Mouse (Mus musculus) kidney, adult 2 months (tissue): ENCODE data around the gene Ndufa10.

Experiments
- CTCF ChIP-seq: fragments of 200-500 bp; conservative IDR thresholded peaks from 2 replicates; pipeline ENCODE4 v1.5.1; 2011; ENCODE audit warnings: low read depth, mild to moderate bottlenecking, control low read depth, low read length, moderate library complexity, mixed read lengths; ENCODE audit not compliant: insufficient read depth, insufficient read length
- POLR2A ChIP-seq: fragments of 200-500 bp; IDR thresholded peaks from one replicate; pipeline ENCODE4 v1.6.1; 2011; ENCODE audit warnings: low read depth, low read length, control low read depth

DNA sequence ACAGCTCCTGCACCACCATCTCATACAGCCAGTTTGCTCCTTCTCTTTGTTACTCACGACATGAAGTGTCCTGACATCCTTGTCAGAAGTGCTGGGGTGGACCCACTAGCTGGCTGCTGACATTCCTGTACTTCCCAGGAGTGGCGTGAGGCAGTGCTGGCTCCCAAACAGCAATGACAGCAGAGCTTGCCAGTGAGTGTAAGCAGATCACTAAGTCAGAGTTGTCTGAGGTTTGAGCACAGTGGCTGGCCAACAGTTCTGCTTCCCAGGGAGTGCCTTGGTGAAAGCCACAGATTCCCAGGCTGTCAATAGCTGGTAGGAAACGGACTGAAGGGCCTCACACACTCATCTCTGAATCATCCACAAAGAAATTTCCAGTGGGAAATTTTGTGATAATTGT lies 25.4 kb downstream of the Ndufa10 start:
- TF ChIP-seq POLR2A = no peak
- TF ChIP-seq CTCF = no peak
